Mouse (Mus musculus) ovary, postnatal 10 days (tissue): ENCODE measurements around the gene Cyp4f39.
"Not testable (repeated sequence)": the region's sequence is repeated elsewhere in the genome, so short reads cannot be mapped to it uniquely, and the experiment has no call there.

Experiments used
- DNase-seq: peaks from one replicate; pipeline ENCODE4 v3.0.0; 2022; ENCODE audit warnings: low spot score

The Cyp4f39 gene

GRCm38 (mm10) chr17:32532356-32532755 lies 79.8 kb downstream of the Cyp4f39 start:
- not testable (repeated sequence) for DNase-seq

- no peak for DNase-seq
Measured at GRCm38 (mm10) chr17:32534068-32534467, 81.5 kb downstream of the Cyp4f39 start.

GRCm38 (mm10) chr17:32536051-32536866 lies 83.7 kb downstream of the Cyp4f39 start, which contains the start of gene Cyp4f16:
Gene Cyp4f16, plus strand, starts transcription at chr17:32536558.
- DNase-seq, result peak; percentile 88

- no peak for DNase-seq
Measured at GRCm38 (mm10) chr17:32536867-32537250, 84.3 kb downstream of the Cyp4f39 start.
